Mouse (Mus musculus): ENCODE data around the gene Gm10803. TPM values are rescaled to one million over a fixed set of nuclear protein-coding genes. Genes with fewer than 3 reads are reported as not detected.

Gene Gm10803
- polyA plus RNA-seq, 1 experiment from 2014 or later, result not detected

DNA sequence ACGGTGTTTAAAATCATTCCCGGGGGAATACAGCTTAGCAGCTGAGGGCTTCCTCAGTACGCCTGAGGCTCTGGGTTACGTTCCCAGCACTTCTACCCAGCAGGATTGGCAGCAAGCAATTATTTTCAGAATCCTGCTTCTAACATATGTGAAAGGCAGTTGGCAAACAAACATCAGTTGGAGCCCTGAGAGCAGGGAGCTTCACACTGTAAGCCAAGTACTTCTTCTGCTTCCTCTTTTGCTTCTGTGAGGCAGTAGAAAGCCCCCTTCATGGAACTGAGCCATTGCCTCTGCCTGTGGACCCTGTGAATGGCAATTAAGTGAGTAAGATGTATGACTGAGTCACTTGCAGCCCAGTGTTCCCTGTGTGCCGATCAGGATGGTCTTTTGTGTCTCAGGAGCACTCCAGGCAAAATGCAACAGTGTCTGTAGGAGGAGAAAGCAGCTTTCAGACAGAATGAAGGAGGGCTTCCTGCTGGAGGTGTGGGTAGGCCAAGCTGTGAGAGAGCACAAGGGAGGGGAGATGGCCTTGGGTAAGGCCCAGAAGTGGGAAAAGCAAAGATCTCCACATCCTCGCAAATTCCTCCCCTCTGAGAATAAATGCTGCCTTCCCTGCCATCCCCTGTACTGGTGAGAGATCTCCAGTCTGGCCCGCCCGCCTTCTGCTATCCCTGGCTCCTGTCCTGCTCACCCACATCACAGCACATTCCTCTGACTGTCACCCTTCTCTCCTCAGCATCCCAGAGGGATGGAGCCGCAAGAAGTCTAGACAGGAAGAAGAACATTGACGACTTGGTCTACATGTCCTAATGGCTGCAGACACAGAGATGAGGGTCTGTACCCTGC, 7.5 kb upstream of the Gm10803 start:
- Histone ChIP-seq H3K9me3 (replicated peaks) (no peaks in the 10 kb centered on the region), H3K27ac (peak overlapping the region; percentile 81), H3K27me3 (ENCODE audit: low read depth, poor library complexity, severe bottlenecking) (0 out of 2 replicates have a peak, but pooled peaks cover 6% of the 10 kb centered on the region), H3K4me3 (no peak overlapping the region), H3K4me1 (peaks cover 35% of the 10 kb centered on the region), H3K36me3 (no peaks in the 10 kb centered on the region)
- no peak for DNase-seq (ENCODE audit: low spot score)
- 68% methylated on average over 10 of the region's 10 CpGs for WGBS

GRCm38 (mm10) chr2:93553905-93554304, 6.5 kb upstream of the Gm10803 start:
- no peaks in the 10 kb centered on the region for H3K9me3 ChIP-seq (replicated peaks)
- 58% methylated on average over 5 of the region's 5 CpGs for WGBS
- 0 out of 2 replicates have a peak, but pooled peaks cover 6% of the 10 kb centered on the region for H3K27me3 ChIP-seq (ENCODE audit: low read depth, poor library complexity, severe bottlenecking)
- peak overlapping the region; percentile 81 for H3K27ac ChIP-seq
- H3K36me3 ChIP-seq, result no peaks in the 10 kb centered on the region
- H3K4me3 ChIP-seq, result no peak overlapping the region
- peaks cover 27% of the 10 kb centered on the region for H3K4me1 ChIP-seq
- DNase-seq (ENCODE audit: low spot score), result no peak

- Histone ChIP-seq H3K4me1 (peaks cover 46% of the 10 kb centered on the region), H3K27ac (peak overlapping the region; percentile 62), H3K27me3 (ENCODE audit: low read depth, poor library complexity, severe bottlenecking) (no peaks in the 10 kb centered on the region), H3K36me3 (no peaks in the 10 kb centered on the region), H3K9me3 (replicated peaks) (no peaks in the 10 kb centered on the region), H3K4me3 (no peak overlapping the region)
- DNase-seq (ENCODE audit: low spot score), result no peak
- WGBS, result 67% methylated on average over 6 of the region's 6 CpGs
Measured at GRCm38 (mm10) chr2:93565647-93566046, 5.3 kb downstream of the Gm10803 start.

DNA sequence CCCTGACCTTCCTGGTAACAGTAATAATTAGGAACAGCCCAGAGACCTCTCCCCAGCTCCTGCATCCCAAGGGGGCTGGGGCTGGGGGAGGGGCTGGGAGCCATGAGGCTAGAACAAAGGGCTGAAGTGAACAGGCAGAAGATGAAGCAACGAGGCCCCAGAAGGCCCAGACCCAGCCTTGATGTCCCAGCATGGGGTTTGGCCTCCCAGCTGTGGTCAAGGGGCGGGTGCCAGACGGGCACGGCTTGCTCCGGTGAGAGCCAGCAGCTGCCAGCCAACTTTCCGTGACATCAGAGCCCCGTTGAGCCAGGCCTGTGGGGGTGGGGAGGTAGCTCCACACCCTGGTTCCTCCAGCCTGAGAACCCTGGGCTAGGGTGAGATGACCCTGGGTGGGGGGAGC, 7.3 kb downstream of the Gm10803 start:
- DNase-seq (ENCODE audit: low spot score), result peak; percentile 70
- peaks cover 51% of the 10 kb centered on the region for H3K4me1 ChIP-seq
- peak overlapping the region; percentile 20; the same call in 1 of the 2 replicates for H3K4me3 ChIP-seq
- H3K9me3 ChIP-seq (replicated peaks), result no peaks in the 10 kb centered on the region
- H3K27me3 ChIP-seq (ENCODE audit: low read depth, poor library complexity, severe bottlenecking), result no peaks in the 10 kb centered on the region
- WGBS, result 37% methylated on average over 7 of the region's 7 CpGs
- H3K36me3 ChIP-seq, result no peaks in the 10 kb centered on the region
- peak overlapping the region; percentile 96 for H3K27ac ChIP-seq

DNA sequence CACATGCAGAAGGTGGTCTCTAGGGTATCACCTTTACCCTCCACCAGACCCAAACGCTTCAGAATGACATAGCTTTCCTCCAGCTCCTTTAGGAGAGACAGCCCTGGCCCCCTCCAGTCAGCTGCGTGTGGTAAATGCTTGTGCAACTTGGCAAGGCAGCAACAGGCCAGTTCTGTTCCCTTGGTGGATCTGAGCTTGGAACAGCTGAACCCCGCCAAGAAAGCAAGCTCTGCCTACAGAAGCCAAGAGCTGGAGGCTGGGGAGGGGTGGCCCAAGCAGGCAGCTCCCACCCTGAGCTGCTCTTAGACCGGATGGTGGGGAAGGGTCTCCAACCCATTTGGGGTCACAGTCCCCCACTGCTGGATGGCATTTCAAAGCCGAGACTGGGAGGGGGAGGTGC, 12.2 kb downstream of the Gm10803 start:
- 71% methylated on average over 5 of the region's 5 CpGs for WGBS
- Histone ChIP-seq H3K27me3 (ENCODE audit: low read depth, poor library complexity, severe bottlenecking) (peaks cover 8% of the 10 kb centered on the region), H3K36me3 (no peaks in the 10 kb centered on the region), H3K9me3 (replicated peaks) (no peaks in the 10 kb centered on the region), H3K4me1 (peaks cover 31% of the 10 kb centered on the region), H3K4me3 (no peak overlapping the region), H3K27ac (0 out of 2 replicates have a peak overlapping the region, but pooled peaks have one; percentile 42)
- DNase-seq (ENCODE audit: low spot score), result no peak

DNA sequence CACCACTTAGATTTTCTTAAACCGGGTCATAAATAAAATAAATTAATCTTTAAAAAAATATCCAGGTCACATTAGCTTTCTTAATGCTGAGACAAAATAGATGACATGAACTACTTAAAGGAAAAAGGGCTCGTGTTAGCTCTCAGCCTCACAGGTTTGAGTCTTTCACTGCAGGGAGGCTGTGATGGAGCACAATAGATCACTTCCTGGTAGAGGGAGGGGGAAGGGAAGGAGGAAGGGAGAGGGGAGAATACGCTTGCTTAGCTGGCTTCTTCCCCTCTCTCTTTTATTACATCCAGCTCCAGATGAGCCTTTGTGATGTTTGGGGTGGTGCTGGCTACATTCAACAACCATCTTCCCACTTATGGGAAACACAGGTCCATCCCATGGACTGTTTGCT, 20.9 kb downstream of the Gm10803 start:
- H3K36me3 ChIP-seq, result no peaks in the 10 kb centered on the region
- no peak overlapping the region for H3K27ac ChIP-seq
- WGBS, result 51% methylated on average over 3 of the region's 3 CpGs
- no peak overlapping the region for H3K4me3 ChIP-seq
- H3K4me1 ChIP-seq, result peaks cover 39% of the 10 kb centered on the region
- no peaks in the 10 kb centered on the region for H3K9me3 ChIP-seq (replicated peaks)
- peaks cover 15% of the 10 kb centered on the region for H3K27me3 ChIP-seq (ENCODE audit: low read depth, poor library complexity, severe bottlenecking)
- DNase-seq (ENCODE audit: low spot score), result no peak

GRCm38 (mm10) chr2:93585821-93586220, 25.5 kb downstream of the Gm10803 start:
- Histone ChIP-seq H3K9me3 (replicated peaks) (no peaks in the 10 kb centered on the region), H3K4me3 (no peak overlapping the region), H3K27ac (peak overlapping the region; percentile 67; the same call in 1 of the 2 replicates), H3K4me1 (peaks cover 64% of the 10 kb centered on the region), H3K36me3 (no peaks in the 10 kb centered on the region), H3K27me3 (ENCODE audit: low read depth, poor library complexity, severe bottlenecking) (peaks cover 17% of the 10 kb centered on the region; the same call in 1 of the 2 replicates)
- no peak for DNase-seq (ENCODE audit: low spot score)
- 68% methylated on average over 1 of the region's 1 CpGs for WGBS

GRCm38 (mm10) chr2:93587446-93587845, 27.1 kb downstream of the Gm10803 start:
- peaks cover 17% of the 10 kb centered on the region; the same call in 1 of the 2 replicates for H3K27me3 ChIP-seq (ENCODE audit: low read depth, poor library complexity, severe bottlenecking)
- H3K4me1 ChIP-seq, result peaks cover 68% of the 10 kb centered on the region
- no peak for DNase-seq (ENCODE audit: low spot score)
- peak overlapping the region; percentile 67; the same call in 1 of the 2 replicates for H3K27ac ChIP-seq
- no peaks in the 10 kb centered on the region for H3K36me3 ChIP-seq
- H3K4me3 ChIP-seq, result no peak overlapping the region
- H3K9me3 ChIP-seq (replicated peaks), result no peaks in the 10 kb centered on the region
- WGBS, result 30% methylated on average over 6 of the region's 6 CpGs

DNA sequence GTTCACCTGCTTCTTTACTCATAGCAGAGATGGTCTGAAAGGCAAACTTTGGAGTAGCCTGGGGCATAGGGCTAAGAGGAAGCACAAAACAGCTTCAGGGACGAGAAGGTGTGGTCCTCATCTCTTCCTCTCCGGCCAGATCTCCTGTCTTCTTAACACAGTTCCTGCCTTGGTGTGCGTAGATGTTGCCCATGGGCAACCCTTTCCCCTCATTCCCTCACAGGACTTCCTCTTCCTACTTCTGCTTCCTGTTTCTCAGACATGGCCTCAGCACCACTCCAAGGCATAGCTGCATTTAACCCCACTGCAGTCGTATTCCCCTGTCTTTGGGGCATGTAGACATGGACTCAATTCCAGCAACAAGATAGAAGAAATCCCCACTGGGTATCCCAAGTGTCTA, 29.5 kb downstream of the Gm10803 start:
- 82% methylated on average over 4 of the region's 4 CpGs for WGBS
- Histone ChIP-seq H3K27ac (no peak overlapping the region), H3K9me3 (replicated peaks) (no peaks in the 10 kb centered on the region), H3K4me3 (no peak overlapping the region), H3K4me1 (peaks cover 81% of the 10 kb centered on the region), H3K36me3 (no peaks in the 10 kb centered on the region), H3K27me3 (ENCODE audit: low read depth, poor library complexity, severe bottlenecking) (peaks cover 37% of the 10 kb centered on the region; the same call in 1 of the 2 replicates)
- no peak for DNase-seq (ENCODE audit: low spot score)

- Histone ChIP-seq H3K27me3 (ENCODE audit: low read depth, poor library complexity, severe bottlenecking) (peaks cover 48% of the 10 kb centered on the region), H3K27ac (peak overlapping the region; percentile 32; the same call in 1 of the 2 replicates), H3K4me1 (peaks cover 74% of the 10 kb centered on the region), H3K9me3 (replicated peaks) (no peaks in the 10 kb centered on the region), H3K4me3 (no peak overlapping the region), H3K36me3 (no peaks in the 10 kb centered on the region)
- no peak for DNase-seq (ENCODE audit: low spot score)
- WGBS, result 20% methylated on average over 2 of the region's 2 CpGs
Measured at GRCm38 (mm10) chr2:93591706-93592105, 31.3 kb downstream of the Gm10803 start.

- Histone ChIP-seq H3K9me3 (replicated peaks) (no peaks in the 10 kb centered on the region), H3K4me3 (no peak overlapping the region), H3K36me3 (no peaks in the 10 kb centered on the region), H3K27me3 (ENCODE audit: low read depth, poor library complexity, severe bottlenecking) (peaks cover 46% of the 10 kb centered on the region), H3K27ac (peak overlapping the region; percentile 69), H3K4me1 (peaks cover 74% of the 10 kb centered on the region)
- DNase-seq (ENCODE audit: low spot score), result no peak
- 12% methylated on average over 11 of the region's 11 CpGs for WGBS
Measured at GRCm38 (mm10) chr2:93592164-93592790, 31.9 kb downstream of the Gm10803 start.

- Histone ChIP-seq H3K27ac (peak overlapping the region; percentile 69), H3K9me3 (replicated peaks) (no peaks in the 10 kb centered on the region), H3K4me1 (peaks cover 72% of the 10 kb centered on the region), H3K36me3 (no peaks in the 10 kb centered on the region), H3K27me3 (ENCODE audit: low read depth, poor library complexity, severe bottlenecking) (peaks cover 46% of the 10 kb centered on the region), H3K4me3 (no peak overlapping the region)
- WGBS, result 81% methylated on average over 10 of the region's 10 CpGs
- DNase-seq (ENCODE audit: low spot score), result no peak
Measured at GRCm38 (mm10) chr2:93593121-93593520, 32.8 kb downstream of the Gm10803 start.

DNA sequence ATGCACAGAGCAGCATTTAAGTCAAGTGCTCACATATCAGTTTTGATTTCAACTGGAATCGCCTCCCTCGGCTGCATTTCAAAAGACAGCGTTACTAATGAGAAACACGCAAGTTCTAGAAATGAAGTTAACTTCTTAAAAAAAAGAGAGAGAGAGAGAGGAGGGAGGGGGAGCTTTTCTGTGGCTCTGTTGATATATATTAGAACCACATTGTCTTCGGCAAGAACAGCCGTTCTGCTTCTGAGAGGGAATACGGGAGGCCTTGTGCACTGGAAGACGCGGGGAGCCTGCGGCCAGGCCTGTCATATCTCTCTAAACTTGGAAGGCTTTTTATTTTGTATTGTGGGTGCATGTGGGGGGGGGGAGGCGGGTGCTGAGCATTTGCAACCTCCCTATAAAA, 36.8 kb downstream of the Gm10803 start:
- H3K36me3 ChIP-seq, result no peaks in the 10 kb centered on the region
- WGBS, result 46% methylated on average over 11 of the region's 11 CpGs
- H3K27me3 ChIP-seq (ENCODE audit: low read depth, poor library complexity, severe bottlenecking), result peaks cover 70% of the 10 kb centered on the region
- no peak for DNase-seq (ENCODE audit: low spot score)
- H3K4me3 ChIP-seq, result no peak overlapping the region
- peak overlapping the region; percentile 47 for H3K27ac ChIP-seq
- H3K9me3 ChIP-seq (replicated peaks), result no peaks in the 10 kb centered on the region
- peaks cover 71% of the 10 kb centered on the region for H3K4me1 ChIP-seq

All from limb, embryonic 10.5 days (tissue).